Mouse (Mus musculus): ENCODE results near the gene Dyrk2. TPM values are rescaled to one million over a fixed set of nuclear protein-coding genes. Genes with fewer than 3 reads are reported as not detected.
A peak's percentile ranks its signal among the peaks of the same experiment; 100 is the strongest.

The Dyrk2 gene
- total RNA-seq, 2 experiments from 2014 or later = 99.8 to 108 TPM

DNA sequence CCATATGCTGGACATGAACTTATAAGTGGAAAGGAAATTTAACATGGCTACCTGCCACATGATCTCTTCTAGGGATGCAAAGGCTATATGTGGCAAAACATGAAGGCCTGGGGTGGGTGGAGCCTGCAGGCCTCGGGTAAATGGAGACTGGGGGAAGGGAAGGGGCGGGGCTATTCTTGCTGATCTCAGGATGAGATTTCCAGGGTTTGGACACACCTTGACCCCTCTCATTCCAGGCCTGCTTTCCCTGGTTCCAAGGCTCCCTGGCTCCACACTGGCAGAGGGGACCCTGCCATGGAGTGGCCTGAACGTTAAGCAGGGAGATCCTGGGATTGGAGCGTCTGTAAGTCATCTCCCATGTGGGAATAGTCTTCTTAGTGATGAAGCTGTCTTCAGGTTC is 21.5 kb downstream of the Dyrk2 start:
- no peak for DNase-seq (ENCODE audit: low spot score in 2 of 2)

GRCm38 (mm10) chr10:118846991-118847545 is 22.9 kb downstream of the Dyrk2 start:
- no peak for DNase-seq (ENCODE audit: low spot score in 2 of 2)

- no peak for DNase-seq (ENCODE audit: low spot score in 2 of 2)
These were observed 29.4 kb downstream of the Dyrk2 start for GRCm38 (mm10) chr10:118840598-118840997.

- peak in 1 of 2 experiments; percentile 28 for DNase-seq (ENCODE audit: low spot score in 2 of 2)
These were observed 30.5 kb downstream of the Dyrk2 start for GRCm38 (mm10) chr10:118839343-118840141.

DNA sequence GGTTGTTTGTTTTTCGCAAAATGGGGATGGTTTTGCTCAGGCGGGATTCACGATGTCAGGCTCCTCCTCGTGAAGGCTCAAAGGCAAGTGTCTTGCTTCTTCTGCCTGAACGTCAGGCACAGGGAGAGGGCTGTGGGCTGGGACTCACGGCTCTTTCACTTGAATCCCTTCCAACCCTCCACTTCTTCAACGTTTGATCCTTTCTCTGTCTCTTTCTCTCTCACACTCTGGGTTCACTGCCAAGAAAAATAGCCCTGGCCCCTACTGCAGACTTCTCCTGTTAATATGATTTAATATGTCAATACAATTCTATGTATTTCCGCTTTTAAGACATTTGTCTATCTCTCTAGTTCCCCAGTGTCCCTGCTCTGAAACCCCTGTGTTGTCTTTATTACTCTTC is 32.4 kb downstream of the Dyrk2 start:
- no peak for DNase-seq (ENCODE audit: low spot score in 2 of 2)

- no peak for DNase-seq (ENCODE audit: low spot score in 2 of 2)
These were observed 38.8 kb downstream of the Dyrk2 start for GRCm38 (mm10) chr10:118831190-118831589.

DNA sequence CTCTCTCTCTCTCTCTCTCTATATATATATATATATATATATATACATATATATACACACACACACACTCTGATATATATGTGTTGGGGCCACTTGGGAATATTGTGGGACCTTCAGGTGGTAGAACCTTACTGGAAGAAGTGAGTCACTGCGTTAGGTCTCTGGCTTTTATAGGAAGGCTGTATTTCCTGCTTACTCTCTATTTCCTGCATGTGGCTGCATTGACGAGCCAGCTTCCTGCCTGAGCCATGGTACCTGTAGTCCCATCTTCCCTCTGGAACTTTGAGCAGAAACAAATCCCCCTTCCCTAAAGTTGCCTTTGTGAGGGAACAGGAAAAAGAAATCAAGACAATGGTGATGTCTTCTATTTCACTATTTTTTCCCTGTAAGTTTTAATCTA is 40.4 kb downstream of the Dyrk2 start:
- DNase-seq (ENCODE audit: low spot score in 2 of 2) = no peak

GRCm38 (mm10) chr10:118827116-118827515 is 42.9 kb downstream of the Dyrk2 start:
- no peak for DNase-seq (ENCODE audit: low spot score in 2 of 2)

DNA sequence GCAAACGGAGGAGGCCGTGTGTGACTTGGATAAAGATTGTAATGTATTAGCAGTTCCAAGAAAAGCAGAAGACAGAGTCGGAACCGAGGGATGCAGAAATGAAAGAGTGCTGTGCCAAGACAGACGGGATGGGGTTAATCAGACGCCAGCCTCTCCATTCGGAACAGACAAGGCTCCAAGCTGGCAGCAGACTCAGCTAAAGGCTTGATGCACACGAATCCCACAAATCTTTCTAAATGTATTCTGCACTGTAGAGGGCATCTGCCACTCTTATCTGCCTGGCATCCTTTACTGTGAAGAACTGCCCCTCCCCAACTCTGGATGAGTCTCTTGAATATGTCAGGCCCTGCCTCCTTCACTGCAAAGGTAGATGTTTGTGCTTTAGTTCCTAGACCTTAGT is 45.2 kb downstream of the Dyrk2 start:
- no peak for DNase-seq (ENCODE audit: low spot score in 2 of 2)

- DNase-seq (ENCODE audit: low spot score in 2 of 2) = peak in 1 of 2 experiments; percentile 54
These were observed 49.1 kb downstream of the Dyrk2 start for GRCm38 (mm10) chr10:118820901-118821300.

DNA sequence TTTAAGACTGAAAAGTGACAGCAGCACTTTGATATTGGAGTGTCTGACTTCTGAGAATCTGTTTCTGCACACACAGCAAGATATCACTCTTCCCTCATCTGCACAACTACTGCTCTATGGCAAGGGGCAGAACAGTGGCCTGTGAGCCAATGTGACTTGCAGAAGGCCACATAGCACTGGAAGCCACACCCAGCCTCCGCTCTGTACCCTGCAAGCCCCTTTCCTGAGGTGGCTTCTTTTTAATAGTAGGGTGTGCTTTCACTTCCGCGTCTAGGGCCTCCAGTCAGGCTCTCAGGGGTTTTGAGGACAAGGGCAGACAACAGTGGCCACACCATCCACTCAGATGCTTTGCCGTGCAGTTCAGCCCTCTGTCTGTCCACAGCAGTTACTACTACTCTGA is 50.2 kb downstream of the Dyrk2 start:
- no peak for DNase-seq (ENCODE audit: low spot score in 2 of 2)

DNA sequence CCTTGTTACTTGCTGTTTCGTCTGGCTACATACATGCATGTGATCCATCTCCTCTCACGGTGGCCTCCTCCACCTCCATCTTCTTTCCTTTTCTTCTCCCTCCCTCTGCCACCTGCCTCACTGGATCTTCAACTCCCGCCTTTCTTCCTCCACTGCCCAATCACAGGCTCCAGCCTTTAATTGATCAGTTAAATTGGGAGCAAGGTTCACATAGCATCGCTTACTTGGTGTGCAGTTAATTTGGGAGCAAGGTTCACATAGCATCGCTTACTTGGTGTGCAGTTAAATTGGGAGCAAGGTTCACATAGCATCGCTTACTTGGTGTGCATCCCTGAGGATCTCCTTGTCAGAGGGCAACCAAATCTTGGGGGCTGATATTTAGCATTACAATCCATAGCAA is 52.9 kb downstream of the Dyrk2 start:
- no peak for DNase-seq (ENCODE audit: low spot score in 2 of 2)

- no peak for DNase-seq (ENCODE audit: low spot score in 2 of 2)
These were observed 58.1 kb downstream of the Dyrk2 start for GRCm38 (mm10) chr10:118811945-118812344.

- DNase-seq (ENCODE audit: low spot score in 2 of 2) = no peak
These were observed 58.9 kb downstream of the Dyrk2 start for GRCm38 (mm10) chr10:118810908-118811711.
